Mouse (Mus musculus) MEL (cell line): ENCODE measurements around the gene Socs1. TPM values are rescaled to one million over a fixed set of nuclear protein-coding genes. Genes with fewer than 3 reads are reported as not detected.

Experiments used
- DNase-seq: peaks from one replicate; pipeline ENCODE4 v3.0.0; 2011; ENCODE audit warnings: low read depth, low spot score
- H3K27ac ChIP-seq: 2 replicates; pipeline ENCODE4 v1.5.1; 2012; ENCODE audit warnings: low read depth, mild to moderate bottlenecking, control low read depth, low read length, moderate library complexity; ENCODE audit not compliant: control insufficient read depth
- H3K27me3 ChIP-seq, 2 experiments: fragments of 150-350 bp in 1 of 2; sonication (generic) in 1 of 2; 2 replicates each; pipeline ENCODE4 v1.6.1; 2012; ENCODE audit warnings: low read length in 2 of 2, mild to moderate bottlenecking in 2 of 2, improper control_type of control experiment in 1 of 2, moderate library complexity in 1 of 2; ENCODE audit not compliant: insufficient read depth in 2 of 2, control insufficient read depth in 1 of 2
- H3K36me3 ChIP-seq, 2 experiments: 2 replicates each; pipeline ENCODE4 v1.6.1; 2012 to 2014; ENCODE audit warnings: low read length in 2 of 2, improper control_type of control experiment in 1 of 2, inconsistent platforms in 1 of 2, mild to moderate bottlenecking in 1 of 2; ENCODE audit not compliant: insufficient read depth in 2 of 2, control insufficient read depth in 1 of 2
- H3K4me1 ChIP-seq, 2 experiments: fragments of 150-350 bp in 1 of 2; sonication (generic) in 1 of 2; 2 replicates each; pipeline ENCODE4 v1.6.1; 2012; ENCODE audit warnings: low read length in 2 of 2, improper control_type of control experiment in 1 of 2, mild to moderate bottlenecking in 1 of 2; ENCODE audit not compliant: insufficient read depth in 2 of 2, control insufficient read depth in 1 of 2
- H3K4me3 ChIP-seq, 2 experiments: fragments of 150-350 bp in 1 of 2; sonication (generic) in 1 of 2; 2 replicates each; pipeline ENCODE4 v1.5.1; 2012; ENCODE audit warnings: low read depth in 2 of 2, low read length in 2 of 2, mild to moderate bottlenecking in 2 of 2, moderate library complexity in 2 of 2, control low read depth in 1 of 2, improper control_type of control experiment in 1 of 2; ENCODE audit not compliant: control insufficient read depth in 1 of 2, insufficient read depth in 1 of 2
- H3K79me2 ChIP-seq: 2 replicates; pipeline ENCODE4 v1.6.1; 2012; ENCODE audit warnings: mild to moderate bottlenecking, low read length, moderate library complexity; ENCODE audit not compliant: control insufficient read depth, poor library complexity, insufficient read depth
- H3K9ac ChIP-seq: 2 replicates; pipeline ENCODE4 v1.6.1; 2012; ENCODE audit warnings: low read depth, mild to moderate bottlenecking, control low read depth, low read length, moderate library complexity; ENCODE audit not compliant: control insufficient read depth, poor library complexity, severe bottlenecking
- H3K9me3 ChIP-seq: fragments of 150-350 bp; sonication (generic); replicated peaks from 2 replicates; pipeline ENCODE4 v1.6.1; 2012; ENCODE audit warnings: mild to moderate bottlenecking, low read length, improper control_type of control experiment, moderate library complexity; ENCODE audit not compliant: insufficient read depth
- CHD2 ChIP-seq: IDR thresholded peaks from 2 replicates; pipeline ENCODE4 v1.6.1; 2011; ENCODE audit warnings: low read length, improper control_type of control experiment
- ELF1 ChIP-seq: IDR thresholded peaks from 2 replicates; pipeline ENCODE4 v1.6.1; 2014; ENCODE audit warnings: low read depth, mild to moderate bottlenecking, inconsistent platforms, low read length, improper control_type of control experiment, moderate library complexity
- ETS1 ChIP-seq: IDR thresholded peaks from 2 replicates; pipeline ENCODE4 v1.6.1; 2012; ENCODE audit warnings: low read depth, mild to moderate bottlenecking, inconsistent platforms, low read length, improper control_type of control experiment, moderate library complexity
- HCFC1 ChIP-seq: IDR thresholded peaks from 2 replicates; pipeline ENCODE4 v1.6.1; 2012; ENCODE audit warnings: low read depth, mild to moderate bottlenecking, inconsistent platforms, low read length, improper control_type of control experiment, moderate library complexity
- MAFK ChIP-seq: IDR thresholded peaks from 2 replicates; pipeline ENCODE4 v1.6.1; 2011; ENCODE audit warnings: low read depth, mild to moderate bottlenecking, low read length, improper control_type of control experiment, borderline replicate concordance
- MAX ChIP-seq: IDR thresholded peaks from 2 replicates; pipeline ENCODE4 v1.6.1; 2011; ENCODE audit warnings: low read length, improper control_type of control experiment
- MAZ ChIP-seq: IDR thresholded peaks from 2 replicates; pipeline ENCODE4 v1.6.1; 2012; ENCODE audit warnings: low read depth, mild to moderate bottlenecking, inconsistent platforms, low read length, improper control_type of control experiment
- MEF2A ChIP-seq: IDR thresholded peaks from 2 replicates; pipeline ENCODE4 v1.6.1; 2014; ENCODE audit warnings: low read depth, mild to moderate bottlenecking, inconsistent platforms, low read length, improper control_type of control experiment; ENCODE audit not compliant: poor library complexity, insufficient replicate concordance, severe bottlenecking; ENCODE audit errors: extremely low read depth
- MYC ChIP-seq: IDR thresholded peaks from 2 replicates; pipeline ENCODE4 v1.6.1; 2011; ENCODE audit warnings: low read depth, mild to moderate bottlenecking, low read length, improper control_type of control experiment, moderate library complexity
- POLR2A ChIP-seq, 2 experiments: IDR thresholded peaks; 2 replicates each; pipeline ENCODE4 v1.6.1; 2011 to 2012; ENCODE audit warnings: low read length in 2 of 2, mild to moderate bottlenecking in 2 of 2, control low read depth in 1 of 2, improper control_type of control experiment in 1 of 2, low read depth in 1 of 2, moderate library complexity in 1 of 2; ENCODE audit not compliant: control insufficient read depth in 1 of 2, insufficient read depth in 1 of 2, poor library complexity in 1 of 2
- POLR2AphosphoS2 ChIP-seq: IDR thresholded peaks from 2 replicates; pipeline ENCODE4 v1.6.1; 2011; ENCODE audit warnings: low read length, improper control_type of control experiment
- POLR2AphosphoS5 ChIP-seq: IDR thresholded peaks from 2 replicates; pipeline ENCODE4 v1.6.1; 2012; ENCODE audit warnings: low read depth, borderline replicate concordance, mild to moderate bottlenecking, inconsistent platforms, low read length, moderate library complexity, mixed read lengths
- RAD21 ChIP-seq: IDR thresholded peaks from 2 replicates; pipeline ENCODE4 v1.6.1; 2011; ENCODE audit warnings: mild to moderate bottlenecking, low read depth, low read length, improper control_type of control experiment
- SIN3A ChIP-seq: IDR thresholded peaks from 2 replicates; pipeline ENCODE4 v1.6.1; 2012; ENCODE audit warnings: low read length, improper control_type of control experiment, inconsistent platforms
- TCF12 ChIP-seq: IDR thresholded peaks from 2 replicates; pipeline ENCODE4 v1.6.1; 2014; ENCODE audit warnings: low read depth, mild to moderate bottlenecking, inconsistent platforms, low read length, improper control_type of control experiment, moderate library complexity
- ZKSCAN1 ChIP-seq: IDR thresholded peaks from 2 replicates; pipeline ENCODE4 v1.6.1; 2012; ENCODE audit warnings: low read depth, mild to moderate bottlenecking, inconsistent platforms, low read length, improper control_type of control experiment, moderate library complexity
- ZMIZ1 ChIP-seq: IDR thresholded peaks from 2 replicates; pipeline ENCODE4 v1.6.1; 2012; ENCODE audit warnings: low read depth, mild to moderate bottlenecking, inconsistent platforms, low read length, improper control_type of control experiment, moderate library complexity
- ZNF384 ChIP-seq: IDR thresholded peaks from 2 replicates; pipeline ENCODE4 v1.6.1; 2012; ENCODE audit warnings: low read depth, mild to moderate bottlenecking, inconsistent platforms, low read length, improper control_type of control experiment
- polyA plus RNA-seq, 2 experiments: library from polyadenylated mRNA; stranded (reverse) in 1 of 2; unstranded in 1 of 2; fragments of >175 nt in 1 of 2; fragments of >200 nt in 1 of 2; gene quantifications; 2 replicates each; pipeline versions ENCODE4 v1.2.1 to v1.2.4; 2012; ENCODE audit warnings: low replicate concordance in 2 of 2, low read depth in 1 of 2; ENCODE audit not compliant: insufficient read length in 2 of 2, insufficient read depth in 1 of 2, missing spikeins in 1 of 2
- total RNA-seq: library from RNA; depleted of rRNA; stranded (reverse); fragments of 300-350 nt; gene quantifications from 2 replicates; pipeline ENCODE4 v1.2.3, GENCODE M21; 2012

Gene Socs1
- total and polyA plus RNA-seq, 3 experiments = 0.12 to 0.36 TPM; not detected in 1

- Histone ChIP-seq H3K27me3 (peaks cover 0 to 4% of the 10 kb centered on the region in 2 experiments; a peak in 3 of 4 replicates), H3K9ac (no peak overlapping the region), H3K36me3 (no peaks in the 10 kb centered on the region), H3K79me2 (no peaks in the 10 kb centered on the region; the same call in 1 of the 2 replicates), H3K27ac (no peak overlapping the region), H3K9me3 (no peaks in the 10 kb centered on the region), H3K4me1 (peaks cover 0 to 3% of the 10 kb centered on the region in 2 experiments; a peak in 1 of 4 replicates), H3K4me3 (no peak overlapping the region)
- DNase-seq = no peak
- TF ChIP-seq TCF12 (no peak), ZMIZ1 (no peak), MYC (no peak), MEF2A (no peak), MAX (no peak), RAD21 (no peak), MAFK (no peak), SIN3A (no peak), POLR2AphosphoS5 (no peak), ETS1 (no peak), ZNF384 (no peak), ELF1 (no peak), HCFC1 (no peak)
These were observed 2.2 kb downstream of the Socs1 start for GRCm38 (mm10) chr16:10783152-10783434.

GRCm38 (mm10) chr16:10782377-10783151 is 2.8 kb downstream of the Socs1 start:
- Histone ChIP-seq H3K4me1 (peaks cover 0 to 3% of the 10 kb centered on the region in 2 experiments; a peak in 1 of 4 replicates), H3K9me3 (no peaks in the 10 kb centered on the region), H3K27me3 (peaks cover 0 to 4% of the 10 kb centered on the region in 2 experiments; a peak in 3 of 4 replicates), H3K27ac (no peak overlapping the region), H3K9ac (no peak overlapping the region), H3K4me3 (no peak overlapping the region), H3K36me3 (no peaks in the 10 kb centered on the region)
- TF ChIP-seq ZNF384 (no peak), POLR2AphosphoS5 (no peak), POLR2AphosphoS2 (no peak), ZKSCAN1 (no peak), CHD2 (no peak), POLR2A (IDR thresholded peaks at IDR 0.05; ENCODE audit: control insufficient read depth in 1 of 2, insufficient read depth in 1 of 2, low read depth in 1 of 2, low read length in 2 of 2, poor library complexity in 1 of 2) (no peak), MAZ (no peak), ELF1 (no peak)
- TF ChIP-seq, all 39 proteins: peak for 0
- no peaks in the 10 kb centered on the region; the same call in 1 of the 2 replicates for H3K79me2 ChIP-seq
- DNase-seq = no peak
